Mouse (Mus musculus) left cerebral cortex, adult 8-10 months (tissue): ENCODE results near the gene Mab21l2. TPM values are rescaled to one million over a fixed set of nuclear protein-coding genes. Genes with fewer than 3 reads are reported as not detected.

Experiments used
- DNase-seq, 2 experiments: peaks; one replicate each; pipeline ENCODE4 v3.0.0; 2022; ENCODE audit warnings: low spot score in 2 of 2
- total RNA-seq, 4 experiments: library from RNA; stranded (reverse); gene quantifications; 2 replicates each; pipeline ENCODE4 v1.2.4; 2022

The Mab21l2 gene
- under 1 TPM; 0.41 to 0.80 (median 0.54) TPM for total RNA-seq

DNA sequence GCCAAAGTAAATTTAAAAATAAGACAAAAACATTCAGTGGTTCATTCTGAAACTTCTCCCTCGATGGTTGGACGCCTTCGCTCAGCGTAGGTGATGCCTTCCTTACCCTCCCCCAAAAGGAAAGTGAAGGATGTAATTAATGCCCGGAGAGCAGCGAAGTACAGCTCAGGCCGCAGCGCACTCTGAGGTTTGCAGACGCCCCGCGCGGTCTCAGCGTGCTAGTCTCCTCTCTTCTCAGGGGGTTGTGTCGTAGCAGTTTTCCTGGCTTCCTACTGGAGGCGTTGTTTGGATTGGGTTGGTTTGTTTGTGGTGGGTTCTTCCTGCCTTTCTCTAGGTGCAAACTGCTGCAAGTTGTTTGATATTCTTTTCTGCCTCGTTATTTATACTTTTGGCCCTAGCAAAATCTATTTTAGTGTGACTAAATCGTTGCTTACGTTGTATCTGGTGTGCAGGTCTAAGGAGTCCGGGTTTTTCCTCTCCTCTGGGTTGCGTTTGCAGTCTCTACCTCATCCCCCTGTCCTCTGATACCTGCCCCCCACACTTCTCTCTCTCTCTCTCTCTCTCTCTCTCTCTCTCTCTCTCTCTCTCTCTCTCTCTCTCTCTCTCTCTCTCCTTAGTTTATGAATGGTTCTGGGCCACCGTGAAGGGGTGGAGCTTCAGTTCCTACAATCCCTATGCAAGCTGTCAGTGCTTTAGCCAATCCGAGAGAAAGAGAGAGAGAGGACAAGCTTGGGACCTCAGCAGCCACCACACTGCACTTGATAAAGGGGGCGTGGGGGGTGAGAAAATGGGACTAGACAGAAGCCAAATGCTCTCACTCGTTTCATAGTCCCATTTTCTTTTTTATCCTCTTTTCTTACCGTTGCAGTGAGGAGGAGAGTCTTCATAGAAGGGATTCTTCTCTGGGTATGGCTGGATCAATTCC is at the start of gene Mab21l2:
Gene Mab21l2 (minus strand): TSS at position 539 of the 925 bp plus-strand sequence.
- DNase-seq, result no peak

GRCm38 (mm10) chr3:86575312-86575711 is 26.9 kb upstream of the Mab21l2 start:
- DNase-seq, result no peak

- no peak for DNase-seq
Measured at GRCm38 (mm10) chr3:86572519-86573244, 24.3 kb upstream of the Mab21l2 start.

- no peak for DNase-seq
Measured at GRCm38 (mm10) chr3:86571518-86571917, 23.1 kb upstream of the Mab21l2 start.

- DNase-seq, result no peak
Measured at GRCm38 (mm10) chr3:86567312-86567711, 18.9 kb upstream of the Mab21l2 start.

DNA sequence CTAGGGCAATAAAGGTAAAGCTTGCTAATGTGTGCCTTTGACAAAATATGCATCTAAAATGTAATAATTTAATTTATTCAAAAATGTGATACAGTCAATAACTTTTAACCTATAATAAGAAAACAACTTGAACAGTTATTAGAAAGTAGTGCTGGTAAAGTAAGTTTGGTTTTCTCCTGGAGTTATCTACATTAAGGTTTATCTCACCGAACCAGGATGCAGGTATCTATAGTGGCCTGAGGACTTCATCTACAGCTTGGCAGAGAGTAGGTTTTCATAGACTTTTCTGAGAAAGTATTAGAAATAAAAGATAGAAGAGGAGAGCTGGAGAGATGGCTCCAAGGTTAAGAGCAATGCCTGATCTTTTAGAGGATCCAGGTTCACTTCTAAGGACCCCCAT is 13.0 kb upstream of the Mab21l2 start:
- DNase-seq, result no peak

- DNase-seq, result no peak
Measured at GRCm38 (mm10) chr3:86561023-86561344, 12.6 kb upstream of the Mab21l2 start.

GRCm38 (mm10) chr3:86560281-86561022 is 12.0 kb upstream of the Mab21l2 start:
- no peak for DNase-seq

- no peak for DNase-seq
Measured at GRCm38 (mm10) chr3:86559635-86560034, 11.2 kb upstream of the Mab21l2 start.

GRCm38 (mm10) chr3:86558976-86559375 is 10.5 kb upstream of the Mab21l2 start:
- DNase-seq, result no peak

GRCm38 (mm10) chr3:86552170-86552569 is 3.7 kb upstream of the Mab21l2 start:
- DNase-seq, result no peak

GRCm38 (mm10) chr3:86551011-86551728 is 2.7 kb upstream of the Mab21l2 start:
- DNase-seq, result no peak

GRCm38 (mm10) chr3:86550301-86551010 is 2.0 kb upstream of the Mab21l2 start:
- DNase-seq, result no peak

DNA sequence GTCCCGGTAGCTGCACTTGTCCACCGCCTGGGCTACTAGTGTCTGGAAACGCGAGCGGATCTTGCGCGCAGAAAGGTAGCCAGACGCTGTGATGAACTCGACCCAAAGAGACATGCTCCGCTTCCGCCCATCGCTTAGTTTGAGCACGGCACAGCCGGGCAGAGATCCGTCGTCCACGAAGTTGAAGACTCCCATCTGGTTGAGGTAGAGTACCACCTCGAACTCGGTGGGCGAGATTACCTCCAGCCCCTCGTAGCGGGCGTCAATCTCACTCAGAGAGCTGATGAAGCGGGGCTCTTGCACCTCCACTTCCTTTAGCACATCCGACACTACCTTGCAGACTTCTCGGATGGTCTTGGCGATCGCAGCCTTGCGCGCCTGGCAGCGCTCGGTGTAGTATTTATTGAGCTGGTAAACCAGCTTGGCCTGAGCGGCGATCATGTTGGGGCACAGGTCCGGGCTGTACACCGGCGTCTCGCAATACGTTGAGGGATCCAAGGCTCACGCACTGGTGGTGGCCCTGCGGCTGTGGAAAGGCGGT is 1.1 kb downstream of the Mab21l2 start:
- no peak for DNase-seq

DNA sequence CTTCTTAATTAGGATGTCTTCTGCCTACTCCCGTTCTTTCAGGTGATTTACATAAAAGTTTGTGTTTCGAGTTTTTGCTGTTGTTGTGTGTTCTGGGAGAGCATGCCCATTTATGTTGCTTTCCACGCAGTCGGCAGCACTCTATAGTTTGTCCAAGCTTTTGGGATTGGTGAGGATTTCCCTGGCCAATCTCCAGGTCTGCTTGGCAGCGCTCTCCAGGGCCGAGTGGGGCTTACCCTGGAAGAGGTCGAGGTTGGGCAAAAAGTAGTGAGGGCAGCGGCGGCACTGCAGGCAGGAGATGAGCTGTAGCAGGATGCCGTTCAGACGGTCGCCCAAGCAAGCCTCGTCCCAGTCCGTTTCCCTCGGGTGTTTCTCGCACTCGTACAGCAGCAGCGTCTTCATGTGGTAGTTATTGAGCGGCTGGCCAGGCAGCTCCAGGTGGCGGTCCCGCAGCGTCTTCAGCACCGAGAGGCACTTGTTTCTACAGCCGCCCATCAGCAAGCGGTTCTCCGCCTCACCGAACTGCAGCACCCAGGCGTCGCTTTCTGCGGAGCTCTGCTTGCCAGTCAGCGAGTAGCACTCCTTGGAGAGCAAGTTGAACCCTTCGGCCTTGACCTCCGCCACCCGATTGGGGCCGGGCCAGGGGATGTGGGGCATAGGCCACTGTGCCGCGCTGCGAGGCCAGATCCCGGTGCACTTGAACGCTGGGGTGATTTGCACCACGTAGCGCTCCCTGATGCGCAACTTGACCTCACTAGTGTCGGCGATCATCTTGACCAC is 1.8 kb downstream of the Mab21l2 start:
- DNase-seq, result peak; percentile 26 to 34

DNA sequence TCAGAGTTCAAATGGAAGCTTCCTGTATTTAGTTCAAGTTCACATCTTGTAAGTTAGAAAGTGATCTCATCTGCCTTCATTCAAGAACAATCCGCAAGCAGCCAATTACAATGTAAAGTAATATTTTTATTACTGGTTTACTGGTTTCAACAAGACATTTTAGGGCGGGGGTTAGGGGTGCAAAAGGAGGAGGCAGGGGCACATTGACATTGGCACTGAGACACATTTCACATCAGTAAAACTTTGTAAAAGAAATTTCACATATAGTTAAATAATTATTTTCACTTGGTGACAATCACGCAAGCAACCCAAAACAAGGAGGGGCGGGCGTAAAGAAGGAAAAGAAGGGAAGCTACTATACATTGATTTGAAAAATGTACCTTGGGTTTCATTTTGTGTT is 2.5 kb downstream of the Mab21l2 start:
- DNase-seq, result no peak

DNA sequence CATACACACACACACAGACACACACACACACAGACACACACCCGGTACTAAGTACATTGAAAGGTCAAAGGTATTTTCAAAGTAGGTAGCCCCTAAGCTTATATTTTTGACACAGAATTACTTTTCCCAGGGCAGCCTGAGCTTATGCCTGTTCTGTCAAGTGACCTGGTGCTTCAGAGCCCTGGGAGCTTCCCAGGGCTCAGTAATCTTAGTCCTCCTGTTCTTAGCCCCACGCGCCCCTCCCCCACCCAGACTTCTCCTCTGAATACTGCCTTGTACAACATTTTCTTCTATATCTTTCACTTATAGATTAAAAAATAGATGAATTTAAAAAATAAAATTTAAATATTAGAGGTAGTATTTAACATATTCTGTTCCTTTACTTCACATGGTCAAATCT is 3.6 kb downstream of the Mab21l2 start:
- DNase-seq, result no peak

GRCm38 (mm10) chr3:86541863-86542397 is 6.5 kb downstream of the Mab21l2 start:
- no peak for DNase-seq

GRCm38 (mm10) chr3:86541074-86541614 is 7.3 kb downstream of the Mab21l2 start:
- DNase-seq, result no peak
